In genomic region chr6:115901489-115901931, GRCm38 (mm10) we compare ENCODE assay signal across 9 mouse cellular contexts. TPM values are rescaled to one million over a fixed set of nuclear protein-coding genes. Genes with fewer than 3 reads are reported as not detected.
A peak's percentile ranks its signal among the peaks of the same experiment; 100 is the strongest.
DNase-seq lines count a peak whose midpoint lies in the region; ATAC-seq and TF ChIP-seq lines count a peak whose summit lies in the region.
"Had no signal": no experiment of that assay in that cellular context is flagged by ENCODE, and none has a peak within 500 bp of the region (broad histone marks: within the 10 kb centered on the region; RNA-seq: fewer than 3 reads in every experiment).

No protein-coding gene starts in this region.

- H3K4me1 ChIP-seq in spleen, adult 2 months (ENCODE audit: control insufficient read depth, insufficient read depth, insufficient read length): peaks cover 4% of the 10 kb centered on the region; the same call in 1 of the 2 replicates
- peaks cover 2% of the 10 kb centered on the region; the same call in 1 of the 2 replicates for H3K4me1 ChIP-seq in hindbrain, embryonic 16.5 days (ENCODE audit: control insufficient read depth, insufficient read depth, low read depth, low read length)
- H3K4me1 ChIP-seq in midbrain, postnatal 0 days (ENCODE audit: insufficient read depth, low read length): no peaks in the 10 kb centered on the region

- 0 out of 2 replicates have a peak overlapping the region, but pooled peaks have one; percentile 16 for H3K27ac ChIP-seq in spleen, adult 2 months (ENCODE audit: insufficient read depth, low read length)
- H3K27ac ChIP-seq in hindbrain, embryonic 16.5 days (ENCODE audit: low read depth, low read length): no peak overlapping the region
- H3K27ac ChIP-seq in midbrain, postnatal 0 days (ENCODE audit: low read depth, low read length): no peak overlapping the region

- H3K27me3 ChIP-seq in spleen, adult 2 months (ENCODE audit: control insufficient read depth, insufficient read depth, low read length): no peaks in the 10 kb centered on the region
- H3K27me3 ChIP-seq in hindbrain, embryonic 16.5 days (replicated peaks; ENCODE audit: control insufficient read depth, insufficient read depth, low read length): no peaks in the 10 kb centered on the region
- H3K27me3 ChIP-seq in midbrain, postnatal 0 days (ENCODE audit: insufficient read depth, low read length): no peaks in the 10 kb centered on the region

- H3K36me3 ChIP-seq in spleen, adult 2 months (ENCODE audit: control insufficient read depth, insufficient read depth, low read length): no peaks in the 10 kb centered on the region
- peaks cover 5% of the 10 kb centered on the region for H3K36me3 ChIP-seq in hindbrain, embryonic 16.5 days (ENCODE audit: control insufficient read depth, insufficient read depth, low read length)
- H3K36me3 ChIP-seq in midbrain, postnatal 0 days (ENCODE audit: insufficient read depth, low read length): peaks cover 42% of the 10 kb centered on the region

- peak; percentile 48 for DNase-seq in cerebellum, adult 11-12 months
- DNase-seq in cerebellum, postnatal 4 days (ENCODE audit: low spot score in 2 of 2): no peak
- no peak for DNase-seq in spleen, adult 2 months (ENCODE audit: low read depth in 1 of 2, low spot score in 2 of 2)
- DNase-seq in spleen, adult 12 weeks (ENCODE audit: low spot score): no peak
- DNase-seq in midbrain, postnatal 0 days (ENCODE audit: low spot score): peak; percentile 62
- no peak for DNase-seq in B cell, adult 2 months
- no peak for DNase-seq in layer of hippocampus, adult 9-11 months

- H3K9me3 ChIP-seq in hindbrain, embryonic 16.5 days (ENCODE audit: control insufficient read depth, low read length): no peaks in the 10 kb centered on the region
- H3K9me3 ChIP-seq in midbrain, postnatal 0 days (ENCODE audit: low read length): no peaks in the 10 kb centered on the region

- TF ChIP-seq CTCF in spleen, adult 2 months (IDR thresholded peaks at IDR 0.05; ENCODE audit: extremely low read depth, insufficient read depth, insufficient read length, insufficient replicate concordance): no peak
- no peak for TF ChIP-seq CTCF in midbrain, postnatal 0 days (IDR thresholded peaks at IDR 0.05)

- 0 out of 2 replicates have a peak, but pooled peaks have one; percentile 38 for ATAC-seq in hindbrain, embryonic 16.5 days
- no peak for ATAC-seq in midbrain, postnatal 0 days (ENCODE audit: low FRiP score)

- H3K4me3 ChIP-seq in spleen, adult 2 months (ENCODE audit: extremely low read depth, insufficient read depth, insufficient read length): no peak overlapping the region
- no peak overlapping the region for H3K4me3 ChIP-seq in hindbrain, embryonic 16.5 days (ENCODE audit: low read length)
- H3K4me3 ChIP-seq in midbrain, postnatal 0 days (ENCODE audit: low read depth, low read length): no peak overlapping the region

- H3K9ac ChIP-seq in hindbrain, embryonic 16.5 days (ENCODE audit: low read depth, low read length): no peak overlapping the region
- H3K9ac ChIP-seq in midbrain, postnatal 0 days (replicated peaks; ENCODE audit: low read length, poor library complexity, severe bottlenecking): no peak overlapping the region

- no peak for TF ChIP-seq POLR2A in spleen, adult 2 months (IDR thresholded peaks at IDR 0.05; ENCODE audit: low read depth, low read length)

- WGBS in spleen, adult 2 months: 68% methylated on average over 8 of the region's 8 CpGs
- WGBS in hindbrain, embryonic 16.5 days: 69% methylated on average over 8 of the region's 8 CpGs
- 64% methylated on average over 8 of the region's 8 CpGs for WGBS in midbrain, postnatal 0 days

- no peak overlapping the region for H3K4me2 ChIP-seq in hindbrain, embryonic 16.5 days (ENCODE audit: low read length)
- no peak overlapping the region for H3K4me2 ChIP-seq in midbrain, postnatal 0 days (ENCODE audit: low read depth, low read length, poor library complexity, severe bottlenecking)

RNA-seq across cellular contexts. Expression of gene Rho, which starts 30.0 kb away (rescaled TPM):
- 0.16 and 0.37 TPM in 2 replicates for polyA plus RNA-seq in spleen, adult 2 months (2012; rRNA removed)
- polyA plus RNA-seq in hindbrain, embryonic 16.5 days (2015; fragmentation: Nextera tagmentation; extraction: Ambion mirVana): 0.35 and 0.50 TPM in 2 replicates
- 0.11 TPM in 1 of 2 replicates, not detected in the other for total RNA-seq in midbrain, postnatal 0 days (2014; rRNA removed)
- 0.12 and 0.39 TPM in 2 replicates for polyA plus RNA-seq in midbrain, postnatal 0 days (2015; fragmentation: Nextera tagmentation; extraction: Ambion mirVana)

RNA-seq across cellular contexts. Expression of gene H1foo, which starts 43.2 kb away (rescaled TPM):
- not detected in 2 replicates for polyA plus RNA-seq in spleen, adult 2 months (2012; rRNA removed)
- not detected in 2 replicates for polyA plus RNA-seq in hindbrain, embryonic 16.5 days (2015; fragmentation: Nextera tagmentation; extraction: Ambion mirVana)
- total RNA-seq in midbrain, postnatal 0 days (2014; rRNA removed): not detected in 2 replicates
- not detected in 2 replicates for polyA plus RNA-seq in midbrain, postnatal 0 days (2015; fragmentation: Nextera tagmentation; extraction: Ambion mirVana)
- polyA plus RNA-seq: embryonic facial prominence, embryonic 11.5 days had no signal

RNA-seq across cellular contexts. Expression of gene Ift122, which starts 48.2 kb away (rescaled TPM):
- 4.5 and 4.6 TPM in 2 replicates for polyA plus RNA-seq in spleen, adult 2 months (2012; rRNA removed)
- polyA plus RNA-seq in hindbrain, embryonic 16.5 days (2015; fragmentation: Nextera tagmentation; extraction: Ambion mirVana): 31.4 and 33.0 TPM in 2 replicates
- total RNA-seq in midbrain, postnatal 0 days (2014; rRNA removed): 31.7 and 42.7 TPM in 2 replicates
- polyA plus RNA-seq in midbrain, postnatal 0 days (2015; fragmentation: Nextera tagmentation; extraction: Ambion mirVana): 22.6 and 24.3 TPM in 2 replicates

RNA-seq across cellular contexts. Expression of gene Mbd4, which starts 48.3 kb away (rescaled TPM):
- polyA plus RNA-seq in spleen, adult 2 months (2012; rRNA removed): 3.2 and 3.5 TPM in 2 replicates
- 11.1 and 11.4 TPM in 2 replicates for polyA plus RNA-seq in hindbrain, embryonic 16.5 days (2015; fragmentation: Nextera tagmentation; extraction: Ambion mirVana)
- 4.8 and 5.8 TPM in 2 replicates for total RNA-seq in midbrain, postnatal 0 days (2014; rRNA removed)
- 4.1 and 5.2 TPM in 2 replicates for polyA plus RNA-seq in midbrain, postnatal 0 days (2015; fragmentation: Nextera tagmentation; extraction: Ambion mirVana)

Comparison
In these comparisons a context has a peak if more than half of its experiments do, and no peak if none do; other contexts are left out.
1. DNase-seq: peak in cerebellum, adult 11-12 months (single experiment) and midbrain, postnatal 0 days (single experiment); none in cerebellum, postnatal 4 days (0 of 2), spleen, adult 2 months (0 of 2), spleen, adult 12 weeks (single experiment), B cell, adult 2 months (0 of 2) and layer of hippocampus, adult 9-11 months (single experiment).